Mouse (Mus musculus) gastrocnemius, adult 8-10 months (tissue): ENCODE measurements around the gene Top3a. TPM values are rescaled to one million over a fixed set of nuclear protein-coding genes. Genes with fewer than 3 reads are reported as not detected.

ENCODE experiments used
- microRNA-seq: library from miRNA; unstranded; fragments of <30 nt; microRNA quantifications from one replicate; pipeline ENCODE4 v1.2.0, GENCODE M21; 2022
- total RNA-seq, 4 experiments: library from RNA; stranded (reverse); gene quantifications; 2 replicates each; pipeline ENCODE4 v1.2.4; 2022

Gene Top3a
- total RNA-seq, 4 experiments from 2014 or later, result 3.8 to 4.7 (median 4.2) TPM

Small RNAs within 50 kb of the gene (microRNA-seq; reads per million reads assigned to microRNA genes)
- gene Mir5100, result 2.5 reads per million

Other genes starting within 250 kb of the Top3a start
- 100 to 1,000 TPM; 137 to 160 (median 145) TPM for gene Alkbh5, start 241.0 kb downstream of the Top3a start, total RNA-seq
- gene Llgl1, start 77.6 kb downstream of the Top3a start, total RNA-seq, result 10 to 100 TPM in 1 of 4 experiments, 1 to 10 TPM in 3; 9.5 to 10.3 (median 9.8) TPM
- 100 to 1,000 TPM in 2 of 4 experiments, 10 to 100 TPM in 2; 96.0 to 116 (median 101) TPM for gene Flii, start 50.1 kb downstream of the Top3a start, total RNA-seq
- 10 to 100 TPM; 80.3 to 94.0 (median 84.3) TPM for gene Mief2, start 49.0 kb downstream of the Top3a start, total RNA-seq
- 10 to 100 TPM; 16.7 to 22.3 (median 19.7) TPM for gene Smcr8, start 159 bp upstream of the Top3a start, total RNA-seq
- 10 to 100 TPM; 10.5 to 15.0 (median 12.5) TPM for gene Shmt1, start 34.4 kb upstream of the Top3a start, total RNA-seq
- gene Dhrs7b, start 53.3 kb upstream of the Top3a start, total RNA-seq, result 10 to 100 TPM; 23.9 to 28.1 (median 24.2) TPM
- gene Tmem11, start 101.9 kb upstream of the Top3a start, total RNA-seq, result 10 to 100 TPM; 37.2 to 44.1 (median 43.5) TPM
- gene Natd1, start 137.4 kb upstream of the Top3a start, total RNA-seq, result 1 to 10 TPM; 6.5 to 9.2 (median 7.3) TPM
- gene Map2k3, start 154.7 kb upstream of the Top3a start, total RNA-seq, result 100 to 1,000 TPM; 117 to 122 (median 119) TPM
- 10 to 100 TPM; 59.6 to 63.8 (median 62.0) TPM for gene Kcnj12, start 245.2 kb upstream of the Top3a start, total RNA-seq